8 mouse cellular contexts compared by ENCODE assay signal in the genomic region with DNA sequence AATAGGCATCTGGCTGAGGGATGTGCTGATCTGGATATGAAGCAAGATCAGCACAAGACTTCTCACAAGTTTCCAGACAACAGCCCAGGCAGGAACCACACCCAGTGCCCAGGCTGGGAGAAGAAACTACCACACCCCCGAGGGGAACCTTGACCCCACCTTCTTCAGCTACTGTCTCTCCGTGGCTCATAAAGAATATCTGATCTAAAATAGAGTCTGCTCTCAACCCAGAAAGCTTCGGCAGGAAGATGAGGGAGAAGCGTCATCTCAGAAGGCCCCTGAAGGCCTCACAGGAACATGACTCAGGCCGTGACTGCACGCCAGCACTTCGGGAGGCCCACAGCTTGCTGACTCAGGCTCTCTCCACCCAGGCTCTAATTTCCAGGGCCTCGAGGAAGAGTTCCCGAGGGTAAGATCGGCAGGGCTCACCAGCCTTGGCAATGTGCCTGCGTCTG. TPM values are rescaled to one million over a fixed set of nuclear protein-coding genes. Genes with fewer than 3 reads are reported as not detected.
A peak's percentile ranks its signal among the peaks of the same experiment; 100 is the strongest.
DNase-seq lines count a peak whose midpoint lies in the region; ATAC-seq lines count a peak whose summit lies in the region.

No protein-coding gene starts in this region.

- peak overlapping the region; percentile 46 for H3K27ac ChIP-seq in midbrain, embryonic 10.5 days (replicated peaks)
- H3K27ac ChIP-seq in midbrain, embryonic 16.5 days (ENCODE audit: low read length): no peak overlapping the region
- peak overlapping the region; percentile 77 for H3K27ac ChIP-seq in brown adipose tissue, adult 24 weeks (replicated peaks; ENCODE audit: low read depth, low read length)
- H3K27ac ChIP-seq in heart, embryonic 11.5 days (ENCODE audit: low read depth, low read length): peak overlapping the region; percentile 73

- no peaks in the 10 kb centered on the region for H3K9me3 ChIP-seq in midbrain, embryonic 10.5 days (replicated peaks)
- no peaks in the 10 kb centered on the region for H3K9me3 ChIP-seq in midbrain, embryonic 16.5 days (replicated peaks; ENCODE audit: control insufficient read depth, low read length, poor library complexity, severe bottlenecking)
- H3K9me3 ChIP-seq in heart, embryonic 11.5 days (replicated peaks; ENCODE audit: control insufficient read depth, low read length): no peaks in the 10 kb centered on the region

- DNase-seq in midbrain, embryonic 10.5 days (ENCODE audit: low spot score): no peak
- peak; percentile 68 for DNase-seq in kidney, postnatal 14 days
- DNase-seq in lung, postnatal 36 days: peak; percentile 57
- no peak for DNase-seq in thymus, postnatal 14 days
- DNase-seq in natural killer cell, adult 2 months (ENCODE audit: low spot score in 2 of 2): no peak

- no peak overlapping the region for H3K9ac ChIP-seq in midbrain, embryonic 16.5 days (ENCODE audit: low read depth, low read length)
- H3K9ac ChIP-seq in heart, embryonic 11.5 days (ENCODE audit: low read depth, low read length): 0 out of 2 replicates have a peak overlapping the region, but pooled peaks have one; percentile 43

- H3K27me3 ChIP-seq in midbrain, embryonic 10.5 days (ENCODE audit: low read depth, poor library complexity, severe bottlenecking): no peaks in the 10 kb centered on the region
- H3K27me3 ChIP-seq in midbrain, embryonic 16.5 days (ENCODE audit: control insufficient read depth, insufficient read depth, low read depth, low read length): no peaks in the 10 kb centered on the region
- H3K27me3 ChIP-seq in heart, embryonic 11.5 days (ENCODE audit: control insufficient read depth, insufficient read depth, low read length): no peaks in the 10 kb centered on the region

- no peak overlapping the region for H3K4me2 ChIP-seq in midbrain, embryonic 16.5 days (ENCODE audit: low read length)
- H3K4me2 ChIP-seq in heart, embryonic 11.5 days: peak overlapping the region; percentile 19; the same call in 1 of the 2 replicates

- peaks cover 39% of the 10 kb centered on the region for H3K4me1 ChIP-seq in midbrain, embryonic 10.5 days
- H3K4me1 ChIP-seq in midbrain, embryonic 16.5 days (ENCODE audit: control insufficient read depth, insufficient read depth, low read length): peaks cover 6% of the 10 kb centered on the region; the same call in 1 of the 2 replicates
- H3K4me1 ChIP-seq in brown adipose tissue, adult 24 weeks (ENCODE audit: control insufficient read depth, insufficient read depth, insufficient read length, low read length): peaks cover 25% of the 10 kb centered on the region
- H3K4me1 ChIP-seq in heart, embryonic 11.5 days (ENCODE audit: control insufficient read depth, insufficient read depth, low read length): peaks cover 46% of the 10 kb centered on the region

- H3K36me3 ChIP-seq in midbrain, embryonic 10.5 days: no peaks in the 10 kb centered on the region
- H3K36me3 ChIP-seq in midbrain, embryonic 16.5 days (ENCODE audit: control insufficient read depth, insufficient read depth, low read length): no peaks in the 10 kb centered on the region
- H3K36me3 ChIP-seq in heart, embryonic 11.5 days (ENCODE audit: control insufficient read depth, insufficient read depth, low read length): no peaks in the 10 kb centered on the region

- ATAC-seq in midbrain, embryonic 16.5 days: no peak
- peak; percentile 55; the same call in 1 of the 2 replicates for ATAC-seq in heart, embryonic 11.5 days (replicated peaks; ENCODE audit: insufficient number of reproducible peaks, low FRiP score, low TSS enrichment)

- no peak overlapping the region for H3K4me3 ChIP-seq in midbrain, embryonic 10.5 days
- H3K4me3 ChIP-seq in midbrain, embryonic 16.5 days (ENCODE audit: low read depth, low read length): no peak overlapping the region
- H3K4me3 ChIP-seq in brown adipose tissue, adult 24 weeks (ENCODE audit: insufficient read depth, low read depth, low read length): no peak overlapping the region
- no peak overlapping the region for H3K4me3 ChIP-seq in heart, embryonic 11.5 days (ENCODE audit: low read depth, low read length)

- 84% methylated on average over 11 of the region's 11 CpGs for WGBS in midbrain, embryonic 10.5 days
- WGBS in midbrain, embryonic 16.5 days: 77% methylated on average over 11 of the region's 11 CpGs
- WGBS in heart, embryonic 11.5 days (ENCODE audit: insufficient replicate concordance): 43% methylated on average over 11 of the region's 11 CpGs

RNA-seq across cellular contexts. Expression of a gene that starts 44.8 kb away (rescaled TPM):
- polyA plus RNA-seq in midbrain, embryonic 10.5 days (2016; fragmentation: Nextera tagmentation; extraction: Ambion mirVana): 146 and 155 TPM in 2 replicates
- 20.4 and 25.3 TPM in 2 replicates for polyA plus RNA-seq in midbrain, embryonic 16.5 days (2015; fragmentation: Nextera tagmentation; extraction: Ambion mirVana)
- 8.5 and 11.3 TPM in 2 replicates for polyA plus RNA-seq in brown adipose tissue, adult 24 weeks (2012; ENCODE audit: insufficient read depth, insufficient read length, missing spikeins)
- polyA plus RNA-seq in heart, embryonic 11.5 days (2014; fragmentation: Nextera tagmentation; extraction: Ambion mirVana): 113 and 164 TPM in 2 replicates

RNA-seq across cellular contexts. Expression of a gene that starts 47.9 kb away (rescaled TPM):
- polyA plus RNA-seq in midbrain, embryonic 10.5 days (2016; fragmentation: Nextera tagmentation; extraction: Ambion mirVana): 80.2 and 82.2 TPM in 2 replicates
- polyA plus RNA-seq in midbrain, embryonic 16.5 days (2015; fragmentation: Nextera tagmentation; extraction: Ambion mirVana): 51.5 and 52.5 TPM in 2 replicates
- 24.0 and 31.2 TPM in 2 replicates for polyA plus RNA-seq in brown adipose tissue, adult 24 weeks (2012; ENCODE audit: insufficient read depth, insufficient read length, missing spikeins)
- polyA plus RNA-seq in heart, embryonic 11.5 days (2014; fragmentation: Nextera tagmentation; extraction: Ambion mirVana): 118 and 133 TPM in 2 replicates

Comparison
In these comparisons a context has a peak if more than half of its experiments do, and no peak if none do; other contexts are left out.
1. DNase-seq: peak in kidney, postnatal 14 days (single experiment) and lung, postnatal 36 days (single experiment); none in midbrain, embryonic 10.5 days (single experiment), thymus, postnatal 14 days (single experiment) and natural killer cell, adult 2 months (0 of 2).